13 mouse cellular contexts compared by ENCODE assay signal in genomic region chr1:130515316-130515715, GRCm38 (mm10).
"Had no signal": no experiment of that assay in that cellular context is flagged by ENCODE, and none has a peak within 500 bp of the region (broad histone marks: within the 10 kb centered on the region; RNA-seq: fewer than 3 reads in every experiment).

No protein-coding gene starts in this region.

- H3K4me1 ChIP-seq: liver, embryonic 15.5 days; midbrain, embryonic 13.5 days had no signal

- H3K4me2 ChIP-seq: liver, embryonic 11.5 days; liver, embryonic 15.5 days; midbrain, embryonic 13.5 days; neural tube, embryonic 15.5 days; stomach, embryonic 15.5 days had no signal

- ATAC-seq: midbrain, embryonic 13.5 days had no signal

- H3K4me3 ChIP-seq: left cerebral cortex, adult 2 months; limb, embryonic 10.5 days; liver, embryonic 15.5 days; midbrain, embryonic 13.5 days; myocyte; neural tube, embryonic 15.5 days; stomach, embryonic 15.5 days had no signal

- H3K27ac ChIP-seq: left cerebral cortex, adult 2 months; limb, embryonic 10.5 days; liver, embryonic 15.5 days; midbrain, embryonic 13.5 days; neural tube, embryonic 15.5 days; stomach, embryonic 15.5 days had no signal

- DNase-seq: kidney, adult 11 months; kidney, postnatal 14 days; lung, adult 2 months; right cerebral cortex, postnatal 4 days; thymus, postnatal 36 days had no signal

- H3K9me3 ChIP-seq: limb, embryonic 10.5 days; liver, embryonic 15.5 days; midbrain, embryonic 13.5 days; neural tube, embryonic 15.5 days; stomach, embryonic 15.5 days had no signal

- H3K27me3 ChIP-seq: liver, embryonic 15.5 days; midbrain, embryonic 13.5 days; neural tube, embryonic 15.5 days; stomach, embryonic 15.5 days had no signal

- H3K9ac ChIP-seq: liver, embryonic 15.5 days; midbrain, embryonic 13.5 days; neural tube, embryonic 15.5 days; stomach, embryonic 15.5 days had no signal

- H3K36me3 ChIP-seq: limb, embryonic 10.5 days; liver, embryonic 15.5 days; midbrain, embryonic 13.5 days; neural tube, embryonic 15.5 days; stomach, embryonic 15.5 days had no signal
